In genomic region chr2:167544004-167544356, GRCm38 (mm10) we compare ENCODE assay signal across 8 mouse cellular contexts. TPM values are rescaled to one million over a fixed set of nuclear protein-coding genes. Genes with fewer than 3 reads are reported as not detected.
DNase-seq lines count a peak whose midpoint lies in the region; ATAC-seq lines count a peak whose summit lies in the region.

No protein-coding gene starts in this region.

- no peak for DNase-seq in kidney, adult 9 months
- no peak for DNase-seq in midbrain, embryonic 14.5 days
- DNase-seq in thymus, postnatal 25 days, result no peak
- DNase-seq in adrenal gland, postnatal 4 days (ENCODE audit: low spot score in 2 of 2), result no peak
- DNase-seq in left cerebral cortex, adult 18-20 months (ENCODE audit: low spot score in 2 of 2), result no peak

- H3K27me3 ChIP-seq in kidney, embryonic 15.5 days, result peaks cover 1% of the 10 kb centered on the region; the same call in 1 of the 2 replicates
- H3K27me3 ChIP-seq in embryonic facial prominence, embryonic 12.5 days, result no peaks in the 10 kb centered on the region
- no peaks in the 10 kb centered on the region for H3K27me3 ChIP-seq in intestine, embryonic 16.5 days (replicated peaks; ENCODE audit: control insufficient read depth, insufficient read depth, low read length)
- peaks cover 12% of the 10 kb centered on the region for H3K27me3 ChIP-seq in midbrain, embryonic 14.5 days (ENCODE audit: control insufficient read depth, insufficient read depth, low read length)

- WGBS in kidney, embryonic 15.5 days, result 9% methylated on average over 4 of the region's 4 CpGs
- under 1% methylated on average over 4 of the region's 4 CpGs for WGBS in embryonic facial prominence, embryonic 12.5 days
- 12% methylated on average over 4 of the region's 4 CpGs for WGBS in intestine, embryonic 16.5 days
- WGBS in midbrain, embryonic 14.5 days, result 27% methylated on average over 4 of the region's 4 CpGs

- H3K4me3 ChIP-seq in kidney, embryonic 15.5 days (replicated peaks), result no peak overlapping the region
- no peak overlapping the region for H3K4me3 ChIP-seq in embryonic facial prominence, embryonic 12.5 days
- H3K4me3 ChIP-seq in intestine, embryonic 16.5 days (ENCODE audit: low read length), result no peak overlapping the region
- H3K4me3 ChIP-seq in midbrain, embryonic 14.5 days (replicated peaks; ENCODE audit: low read depth, low read length), result no peak overlapping the region

- H3K9me3 ChIP-seq in kidney, embryonic 15.5 days (replicated peaks), result no peaks in the 10 kb centered on the region
- no peaks in the 10 kb centered on the region for H3K9me3 ChIP-seq in embryonic facial prominence, embryonic 12.5 days
- H3K9me3 ChIP-seq in intestine, embryonic 16.5 days (ENCODE audit: control insufficient read depth, low read length), result no peaks in the 10 kb centered on the region
- no peaks in the 10 kb centered on the region for H3K9me3 ChIP-seq in midbrain, embryonic 14.5 days (ENCODE audit: control insufficient read depth, low read length)

- peaks cover 66% of the 10 kb centered on the region for H3K4me1 ChIP-seq in kidney, embryonic 15.5 days
- peaks cover 52% of the 10 kb centered on the region for H3K4me1 ChIP-seq in embryonic facial prominence, embryonic 12.5 days
- H3K4me1 ChIP-seq in intestine, embryonic 16.5 days (ENCODE audit: control insufficient read depth, insufficient read depth, low read length), result peaks cover 36% of the 10 kb centered on the region
- peaks cover 6% of the 10 kb centered on the region; the same call in 1 of the 2 replicates for H3K4me1 ChIP-seq in midbrain, embryonic 14.5 days (ENCODE audit: control insufficient read depth, insufficient read depth, low read length)

- peak; percentile 33; the same call in 1 of the 2 replicates for ATAC-seq in kidney, embryonic 15.5 days (replicated peaks; ENCODE audit: low FRiP score)
- no peak for ATAC-seq in embryonic facial prominence, embryonic 12.5 days (ENCODE audit: insufficient number of reproducible peaks, insufficient read depth, low FRiP score, low TSS enrichment)
- ATAC-seq in intestine, embryonic 16.5 days, result peak; percentile 70
- ATAC-seq in midbrain, embryonic 14.5 days (ENCODE audit: low FRiP score, low TSS enrichment), result no peak

- H3K36me3 ChIP-seq in kidney, embryonic 15.5 days, result peaks cover 10% of the 10 kb centered on the region; the same call in 1 of the 2 replicates
- peaks cover 20% of the 10 kb centered on the region for H3K36me3 ChIP-seq in embryonic facial prominence, embryonic 12.5 days
- H3K36me3 ChIP-seq in intestine, embryonic 16.5 days (ENCODE audit: control insufficient read depth, insufficient read depth, low read length), result no peaks in the 10 kb centered on the region
- H3K36me3 ChIP-seq in midbrain, embryonic 14.5 days (ENCODE audit: control insufficient read depth, insufficient read depth, low read length), result no peaks in the 10 kb centered on the region

- H3K4me2 ChIP-seq in kidney, embryonic 15.5 days, result peak overlapping the region; percentile 82
- peak overlapping the region; percentile 82 for H3K4me2 ChIP-seq in embryonic facial prominence, embryonic 12.5 days (replicated peaks)
- no peak overlapping the region for H3K4me2 ChIP-seq in intestine, embryonic 16.5 days (ENCODE audit: low read depth, low read length)
- no peak overlapping the region for H3K4me2 ChIP-seq in midbrain, embryonic 14.5 days (ENCODE audit: low read length)

- H3K9ac ChIP-seq in kidney, embryonic 15.5 days, result 0 out of 2 replicates have a peak overlapping the region, but pooled peaks have one; percentile 1
- no peak overlapping the region for H3K9ac ChIP-seq in embryonic facial prominence, embryonic 12.5 days
- peak overlapping the region; percentile 57 for H3K9ac ChIP-seq in intestine, embryonic 16.5 days (ENCODE audit: low read depth, low read length)
- H3K9ac ChIP-seq in midbrain, embryonic 14.5 days (replicated peaks; ENCODE audit: low read length), result no peak overlapping the region

- peak overlapping the region; percentile 95 for H3K27ac ChIP-seq in kidney, embryonic 15.5 days
- H3K27ac ChIP-seq in embryonic facial prominence, embryonic 12.5 days, result peak overlapping the region; percentile 96
- peak overlapping the region; percentile 97 for H3K27ac ChIP-seq in intestine, embryonic 16.5 days (ENCODE audit: low read length)
- H3K27ac ChIP-seq in midbrain, embryonic 14.5 days (replicated peaks; ENCODE audit: low read depth, low read length), result 0 out of 2 replicates have a peak overlapping the region, but pooled peaks have one; percentile 28

RNA-seq across cellular contexts. Expression of gene Snai1, which starts 6.0 kb away (rescaled TPM):
- 34.3 and 37.7 TPM in 2 replicates for polyA plus RNA-seq in kidney, embryonic 15.5 days (2015; fragmentation: Nextera tagmentation; extraction: Ambion mirVana)
- polyA plus RNA-seq in embryonic facial prominence, embryonic 12.5 days (2016; fragmentation: Nextera tagmentation; extraction: Ambion mirVana), result 76.3 and 83.4 TPM in 2 replicates
- polyA plus RNA-seq in intestine, embryonic 16.5 days (2015; fragmentation: Nextera tagmentation; extraction: Ambion mirVana), result 15.6 TPM in 2 replicates
- 0.53 and 4.4 TPM in 2 replicates for polyA plus RNA-seq in midbrain, embryonic 14.5 days (2014; fragmentation: Nextera tagmentation; extraction: Ambion mirVana)
- 10 to 100 TPM; 13.2 to 14.8 TPM for total RNA-seq in adrenal gland, postnatal 4 days (2021)
- 1 to 10 TPM; 1.1 to 1.2 TPM for total RNA-seq in left cerebral cortex, adult 18-20 months (2021)

RNA-seq across cellular contexts. Expression of gene Spata2, which starts 51.3 kb away (rescaled TPM):
- polyA plus RNA-seq in kidney, embryonic 15.5 days (2015; fragmentation: Nextera tagmentation; extraction: Ambion mirVana), result 17.8 and 17.9 TPM in 2 replicates
- 14.3 and 16.3 TPM in 2 replicates for polyA plus RNA-seq in embryonic facial prominence, embryonic 12.5 days (2016; fragmentation: Nextera tagmentation; extraction: Ambion mirVana)
- polyA plus RNA-seq in intestine, embryonic 16.5 days (2015; fragmentation: Nextera tagmentation; extraction: Ambion mirVana), result 14.2 and 15.4 TPM in 2 replicates
- polyA plus RNA-seq in midbrain, embryonic 14.5 days (2014; fragmentation: Nextera tagmentation; extraction: Ambion mirVana), result 27.4 and 29.9 TPM in 2 replicates
- total RNA-seq in adrenal gland, postnatal 4 days (2021), result 10 to 100 TPM; 33.9 TPM
- 10 to 100 TPM; 76.0 to 84.0 TPM for total RNA-seq in left cerebral cortex, adult 18-20 months (2021)

RNA-seq across cellular contexts. Expression of gene Rnf114, which starts 51.5 kb away (rescaled TPM):
- 89.9 and 91.9 TPM in 2 replicates for polyA plus RNA-seq in kidney, embryonic 15.5 days (2015; fragmentation: Nextera tagmentation; extraction: Ambion mirVana)
- polyA plus RNA-seq in embryonic facial prominence, embryonic 12.5 days (2016; fragmentation: Nextera tagmentation; extraction: Ambion mirVana), result 94.4 and 96.9 TPM in 2 replicates
- polyA plus RNA-seq in intestine, embryonic 16.5 days (2015; fragmentation: Nextera tagmentation; extraction: Ambion mirVana), result 75.7 and 76.5 TPM in 2 replicates
- 127 and 146 TPM in 2 replicates for polyA plus RNA-seq in midbrain, embryonic 14.5 days (2014; fragmentation: Nextera tagmentation; extraction: Ambion mirVana)
- total RNA-seq in adrenal gland, postnatal 4 days (2021), result 10 to 100 TPM; 65.0 to 66.6 TPM
- total RNA-seq in left cerebral cortex, adult 18-20 months (2021), result 10 to 100 TPM; 57.9 to 58.9 TPM

Comparison
In these comparisons a context has a peak if more than half of its experiments do, and no peak if none do; other contexts are left out.
1. ATAC-seq: peak in kidney, embryonic 15.5 days (single experiment) and intestine, embryonic 16.5 days (single experiment); none in embryonic facial prominence, embryonic 12.5 days (single experiment) and midbrain, embryonic 14.5 days (single experiment).
2. H3K27ac ChIP-seq: peak in every context shown above with its lines; median percentile 97 in intestine, embryonic 16.5 days; 96 in embryonic facial prominence, embryonic 12.5 days; 95 in kidney, embryonic 15.5 days; 28 in midbrain, embryonic 14.5 days.
3. H3K4me2 ChIP-seq: peak in kidney, embryonic 15.5 days (single experiment) and embryonic facial prominence, embryonic 12.5 days (single experiment); none in intestine, embryonic 16.5 days (single experiment) and midbrain, embryonic 14.5 days (single experiment).
4. H3K9ac ChIP-seq: peak in kidney, embryonic 15.5 days (single experiment) and intestine, embryonic 16.5 days (single experiment); none in embryonic facial prominence, embryonic 12.5 days (single experiment) and midbrain, embryonic 14.5 days (single experiment).